Mouse (Mus musculus): ENCODE measurements at regions not wholly inside any gene's neighbourhood (a gene's known extent, or its start where the extent isn't known, plus 50 kb on each side); places are given as distances from the start of the nearest gene placed in this dataset.
"Not testable (repeated sequence)": the region's sequence is repeated elsewhere in the genome, so short reads cannot be mapped to it uniquely, and the experiment has no call there.

- no peak for DNase-seq (ENCODE audit: low spot score in 2 of 2)
These were observed 56.5 kb downstream of the Gm8797 start for GRCm38 (mm10) chr3:5806947-5807575.

- no peak for DNase-seq (ENCODE audit: low spot score in 2 of 2)
These were observed 60.5 kb downstream of the Gm8797 start for GRCm38 (mm10) chr3:5811071-5811590.

GRCm38 (mm10) chr3:5820243-5820642 lies 69.6 kb downstream of the Gm8797 start:
- DNase-seq (ENCODE audit: low spot score in 2 of 2), result not testable (repeated sequence)

GRCm38 (mm10) chr3:5860237-5860636 lies 109.6 kb downstream of the Gm8797 start:
- peak; percentile 100 for DNase-seq (ENCODE audit: low spot score in 2 of 2)

- no peak for DNase-seq (ENCODE audit: low spot score in 2 of 2)
These were observed 119.8 kb downstream of the Gm8797 start for GRCm38 (mm10) chr3:5870407-5870806.

GRCm38 (mm10) chr3:5879113-5879512 lies 128.5 kb downstream of the Gm8797 start:
- DNase-seq (ENCODE audit: low spot score in 2 of 2), result no peak

GRCm38 (mm10) chr3:5917536-5917935 lies 166.9 kb downstream of the Gm8797 start:
- DNase-seq (ENCODE audit: low spot score in 2 of 2), result no peak

GRCm38 (mm10) chr3:5950243-5950642 lies 199.6 kb downstream of the Gm8797 start:
- not testable (repeated sequence) for DNase-seq (ENCODE audit: low spot score in 2 of 2)

- not testable (repeated sequence) for DNase-seq (ENCODE audit: low spot score in 2 of 2)
These were observed 238.5 kb downstream of the Gm8797 start for GRCm38 (mm10) chr3:5989011-5989645.

GRCm38 (mm10) chr3:6004423-6004822 lies 253.8 kb downstream of the Gm8797 start:
- no peak for DNase-seq (ENCODE audit: low spot score in 2 of 2)

- no peak for DNase-seq (ENCODE audit: low spot score in 2 of 2)
These were observed 268.1 kb downstream of the Gm8797 start for GRCm38 (mm10) chr3:6018749-6019148.

GRCm38 (mm10) chr3:6041325-6041724 lies 290.7 kb downstream of the Gm8797 start:
- DNase-seq (ENCODE audit: low spot score in 2 of 2), result not testable (repeated sequence)

GRCm38 (mm10) chr3:6049472-6050045 lies 299.0 kb downstream of the Gm8797 start:
- DNase-seq (ENCODE audit: low spot score in 2 of 2), result no peak

- no peak for DNase-seq (ENCODE audit: low spot score in 2 of 2)
These were observed 301.3 kb downstream of the Gm8797 start for GRCm38 (mm10) chr3:6051901-6052300.

GRCm38 (mm10) chr3:6083855-6084254 lies 333.2 kb downstream of the Gm8797 start:
- DNase-seq (ENCODE audit: low spot score in 2 of 2), result no peak

GRCm38 (mm10) chr3:6087267-6087666 lies 336.7 kb downstream of the Gm8797 start:
- DNase-seq (ENCODE audit: low spot score in 2 of 2), result no peak

- no peak for DNase-seq (ENCODE audit: low spot score in 2 of 2)
These were observed 343.3 kb downstream of the Gm8797 start for GRCm38 (mm10) chr3:6093931-6094330.

- DNase-seq (ENCODE audit: low spot score in 2 of 2), result not testable (repeated sequence)
These were observed 343.8 kb downstream of the Gm8797 start for GRCm38 (mm10) chr3:6094410-6094809.

GRCm38 (mm10) chr3:6100863-6101262 lies 350.3 kb downstream of the Gm8797 start:
- no peak for DNase-seq (ENCODE audit: low spot score in 2 of 2)

- no peak for DNase-seq (ENCODE audit: low spot score in 2 of 2)
These were observed 352.3 kb downstream of the Gm8797 start for GRCm38 (mm10) chr3:6102866-6103265.

- no peak for DNase-seq (ENCODE audit: low spot score in 2 of 2)
These were observed 356.1 kb downstream of the Gm8797 start for GRCm38 (mm10) chr3:6106659-6107058.

GRCm38 (mm10) chr3:6107377-6108155 lies 357.0 kb downstream of the Gm8797 start:
- no peak for DNase-seq (ENCODE audit: low spot score in 2 of 2)

Data from spleen, postnatal 14 days (tissue).